Mouse (Mus musculus): ENCODE results near the gene Gimap1. TPM values are rescaled to one million over a fixed set of nuclear protein-coding genes. Genes with fewer than 3 reads are reported as not detected.

The Gimap1 gene
- polyA plus RNA-seq, 1 experiment from 2014 or later: 4.8 TPM

- Histone ChIP-seq H3K27me3 (replicated peaks; ENCODE audit: control insufficient read depth, insufficient read depth, low read length) (no peaks in the 10 kb centered on the region), H3K9me3 (ENCODE audit: control insufficient read depth, low read length) (no peaks in the 10 kb centered on the region), H3K9ac (ENCODE audit: low read depth, low read length) (no peak overlapping the region), H3K4me3 (ENCODE audit: low read length) (no peak overlapping the region), H3K4me2 (ENCODE audit: low read length) (no peak overlapping the region), H3K36me3 (ENCODE audit: control insufficient read depth, insufficient read depth, low read length) (no peaks in the 10 kb centered on the region), H3K27ac (ENCODE audit: low read depth, low read length) (no peak overlapping the region), H3K4me1 (ENCODE audit: control insufficient read depth, insufficient read depth, low read depth, low read length) (no peaks in the 10 kb centered on the region)
- ATAC-seq: no peak
- WGBS: 74% methylated on average over 1 of the region's 1 CpGs
Observed at GRCm38 (mm10) chr6:48733660-48734059, 5.2 kb upstream of the Gimap1 start.

GRCm38 (mm10) chr6:48737053-48737452 lies 1.8 kb upstream of the Gimap1 start:
- Histone ChIP-seq H3K4me1 (ENCODE audit: control insufficient read depth, insufficient read depth, low read depth, low read length) (peaks cover 1% of the 10 kb centered on the region), H3K9me3 (ENCODE audit: control insufficient read depth, low read length) (no peaks in the 10 kb centered on the region), H3K27ac (ENCODE audit: low read depth, low read length) (no peak overlapping the region), H3K4me3 (ENCODE audit: low read length) (no peak overlapping the region), H3K9ac (ENCODE audit: low read depth, low read length) (no peak overlapping the region), H3K4me2 (ENCODE audit: low read length) (no peak overlapping the region), H3K36me3 (ENCODE audit: control insufficient read depth, insufficient read depth, low read length) (no peaks in the 10 kb centered on the region), H3K27me3 (replicated peaks; ENCODE audit: control insufficient read depth, insufficient read depth, low read length) (no peaks in the 10 kb centered on the region; the same call in 1 of the 2 replicates)
- WGBS: 79% methylated on average over 2 of the region's 2 CpGs
- no peak for ATAC-seq

- H3K4me1 ChIP-seq (ENCODE audit: control insufficient read depth, insufficient read depth, low read depth, low read length): peaks cover 7% of the 10 kb centered on the region
- no peak overlapping the region for H3K27ac ChIP-seq (ENCODE audit: low read depth, low read length)
- H3K27me3 ChIP-seq (replicated peaks; ENCODE audit: control insufficient read depth, insufficient read depth, low read length): no peaks in the 10 kb centered on the region; the same call in 1 of the 2 replicates
- no peak for ATAC-seq
- no peaks in the 10 kb centered on the region for H3K9me3 ChIP-seq (ENCODE audit: control insufficient read depth, low read length)
- 93% methylated on average over 5 of the region's 5 CpGs for WGBS
- H3K36me3 ChIP-seq (ENCODE audit: control insufficient read depth, insufficient read depth, low read length): no peaks in the 10 kb centered on the region
- H3K9ac ChIP-seq (ENCODE audit: low read depth, low read length): no peak overlapping the region
- H3K4me2 ChIP-seq (ENCODE audit: low read length): no peak overlapping the region
- no peak overlapping the region for H3K4me3 ChIP-seq (ENCODE audit: low read length)
Observed at GRCm38 (mm10) chr6:48737688-48738087, 1.2 kb upstream of the Gimap1 start.

- Histone ChIP-seq H3K4me3 (ENCODE audit: low read length) (no peak overlapping the region), H3K4me1 (ENCODE audit: control insufficient read depth, insufficient read depth, low read depth, low read length) (peaks cover 9% of the 10 kb centered on the region), H3K27me3 (replicated peaks; ENCODE audit: control insufficient read depth, insufficient read depth, low read length) (peaks cover 3% of the 10 kb centered on the region), H3K27ac (ENCODE audit: low read depth, low read length) (no peak overlapping the region), H3K9me3 (ENCODE audit: control insufficient read depth, low read length) (no peaks in the 10 kb centered on the region), H3K36me3 (ENCODE audit: control insufficient read depth, insufficient read depth, low read length) (no peaks in the 10 kb centered on the region), H3K9ac (ENCODE audit: low read depth, low read length) (no peak overlapping the region), H3K4me2 (ENCODE audit: low read length) (no peak overlapping the region)
- no peak for ATAC-seq
- 93% methylated on average over 3 of the region's 3 CpGs for WGBS
Observed at GRCm38 (mm10) chr6:48739780-48740055, 864 bp downstream of the Gimap1 start.

- Histone ChIP-seq H3K27ac (ENCODE audit: low read depth, low read length) (no peak overlapping the region), H3K4me3 (ENCODE audit: low read length) (no peak overlapping the region), H3K9me3 (ENCODE audit: control insufficient read depth, low read length) (no peaks in the 10 kb centered on the region), H3K36me3 (ENCODE audit: control insufficient read depth, insufficient read depth, low read length) (no peaks in the 10 kb centered on the region), H3K9ac (ENCODE audit: low read depth, low read length) (no peak overlapping the region), H3K4me1 (ENCODE audit: control insufficient read depth, insufficient read depth, low read depth, low read length) (peaks cover 9% of the 10 kb centered on the region), H3K27me3 (replicated peaks; ENCODE audit: control insufficient read depth, insufficient read depth, low read length) (peaks cover 3% of the 10 kb centered on the region), H3K4me2 (ENCODE audit: low read length) (no peak overlapping the region)
- ATAC-seq: no peak
- WGBS: 80% methylated on average over 3 of the region's 3 CpGs
Observed at GRCm38 (mm10) chr6:48740501-48741169, 1.8 kb downstream of the Gimap1 start.

- Histone ChIP-seq H3K36me3 (ENCODE audit: control insufficient read depth, insufficient read depth, low read length) (no peaks in the 10 kb centered on the region), H3K9me3 (ENCODE audit: control insufficient read depth, low read length) (no peaks in the 10 kb centered on the region), H3K4me2 (ENCODE audit: low read length) (no peak overlapping the region), H3K27ac (ENCODE audit: low read depth, low read length) (no peak overlapping the region), H3K4me3 (ENCODE audit: low read length) (no peak overlapping the region), H3K4me1 (ENCODE audit: control insufficient read depth, insufficient read depth, low read depth, low read length) (peaks cover 9% of the 10 kb centered on the region), H3K27me3 (replicated peaks; ENCODE audit: control insufficient read depth, insufficient read depth, low read length) (peaks cover 3% of the 10 kb centered on the region), H3K9ac (ENCODE audit: low read depth, low read length) (no peak overlapping the region)
- no peak for ATAC-seq
- WGBS: 24% methylated on average over 3 of the region's 3 CpGs
Observed at GRCm38 (mm10) chr6:48741273-48741672, 2.4 kb downstream of the Gimap1 start.

- Histone ChIP-seq H3K27ac (ENCODE audit: low read depth, low read length) (no peak overlapping the region), H3K4me1 (ENCODE audit: control insufficient read depth, insufficient read depth, low read depth, low read length) (peaks cover 9% of the 10 kb centered on the region), H3K4me2 (ENCODE audit: low read length) (peak overlapping the region; percentile 89), H3K9me3 (ENCODE audit: control insufficient read depth, low read length) (no peaks in the 10 kb centered on the region), H3K36me3 (ENCODE audit: control insufficient read depth, insufficient read depth, low read length) (no peaks in the 10 kb centered on the region), H3K27me3 (replicated peaks; ENCODE audit: control insufficient read depth, insufficient read depth, low read length) (peaks cover 3% of the 10 kb centered on the region), H3K9ac (ENCODE audit: low read depth, low read length) (0 out of 2 replicates have a peak overlapping the region, but pooled peaks have one; percentile 76), H3K4me3 (ENCODE audit: low read length) (no peak overlapping the region; the same call in 1 of the 2 replicates)
- peak; percentile 81 for ATAC-seq
- WGBS: 31% methylated on average over 9 of the region's 9 CpGs
Observed at GRCm38 (mm10) chr6:48741711-48742206, 2.9 kb downstream of the Gimap1 start.

- no peaks in the 10 kb centered on the region for H3K36me3 ChIP-seq (ENCODE audit: control insufficient read depth, insufficient read depth, low read length)
- peak overlapping the region; percentile 76 for H3K9ac ChIP-seq (ENCODE audit: low read depth, low read length)
- H3K4me2 ChIP-seq (ENCODE audit: low read length): peak overlapping the region; percentile 89
- peak; percentile 84 for ATAC-seq
- peak overlapping the region; percentile 61 for H3K4me3 ChIP-seq (ENCODE audit: low read length)
- 9% methylated on average over 52 of the region's 52 CpGs for WGBS
- H3K9me3 ChIP-seq (ENCODE audit: control insufficient read depth, low read length): no peaks in the 10 kb centered on the region
- H3K27ac ChIP-seq (ENCODE audit: low read depth, low read length): peak overlapping the region; percentile 51; the same call in 1 of the 2 replicates
- peaks cover 9% of the 10 kb centered on the region for H3K4me1 ChIP-seq (ENCODE audit: control insufficient read depth, insufficient read depth, low read depth, low read length)
- H3K27me3 ChIP-seq (replicated peaks; ENCODE audit: control insufficient read depth, insufficient read depth, low read length): peaks cover 3% of the 10 kb centered on the region
Observed at GRCm38 (mm10) chr6:48742422-48743351, 3.8 kb downstream of the Gimap1 start.

- no peak for ATAC-seq
- H3K27me3 ChIP-seq (replicated peaks; ENCODE audit: control insufficient read depth, insufficient read depth, low read length): peaks cover 3% of the 10 kb centered on the region
- no peak overlapping the region for H3K9ac ChIP-seq (ENCODE audit: low read depth, low read length)
- H3K27ac ChIP-seq (ENCODE audit: low read depth, low read length): no peak overlapping the region
- no peaks in the 10 kb centered on the region for H3K36me3 ChIP-seq (ENCODE audit: control insufficient read depth, insufficient read depth, low read length)
- no peak overlapping the region for H3K4me2 ChIP-seq (ENCODE audit: low read length)
- H3K4me1 ChIP-seq (ENCODE audit: control insufficient read depth, insufficient read depth, low read depth, low read length): peaks cover 9% of the 10 kb centered on the region
- no peak overlapping the region for H3K4me3 ChIP-seq (ENCODE audit: low read length)
- WGBS: 52% methylated on average over 2 of the region's 2 CpGs
- no peaks in the 10 kb centered on the region for H3K9me3 ChIP-seq (ENCODE audit: control insufficient read depth, low read length)
Observed at GRCm38 (mm10) chr6:48745490-48745889, 6.6 kb downstream of the Gimap1 start.

Data from hindbrain, embryonic 16.5 days (tissue).